Mouse (Mus musculus) brain, adult 10 weeks (tissue): ENCODE data around the gene Pigx. TPM values are rescaled to one million over a fixed set of nuclear protein-coding genes. Genes with fewer than 3 reads are reported as not detected.

ENCODE experiments used
- polyA plus RNA-seq: library from polyadenylated mRNA; stranded (reverse); fragments of 350-450 nt; fragmentation: Illumina TruSeq; extraction: RNeasy Lipid Tissue Mini Kit (QIAGEN cat#74804); gene quantifications from one replicate; pipeline ENCODE4 v1.2.3, GENCODE M21; 2015; ENCODE audit warnings: low read depth, low replicate concordance

Gene Pigx
- 36.6 TPM for polyA plus RNA-seq

DNA sequence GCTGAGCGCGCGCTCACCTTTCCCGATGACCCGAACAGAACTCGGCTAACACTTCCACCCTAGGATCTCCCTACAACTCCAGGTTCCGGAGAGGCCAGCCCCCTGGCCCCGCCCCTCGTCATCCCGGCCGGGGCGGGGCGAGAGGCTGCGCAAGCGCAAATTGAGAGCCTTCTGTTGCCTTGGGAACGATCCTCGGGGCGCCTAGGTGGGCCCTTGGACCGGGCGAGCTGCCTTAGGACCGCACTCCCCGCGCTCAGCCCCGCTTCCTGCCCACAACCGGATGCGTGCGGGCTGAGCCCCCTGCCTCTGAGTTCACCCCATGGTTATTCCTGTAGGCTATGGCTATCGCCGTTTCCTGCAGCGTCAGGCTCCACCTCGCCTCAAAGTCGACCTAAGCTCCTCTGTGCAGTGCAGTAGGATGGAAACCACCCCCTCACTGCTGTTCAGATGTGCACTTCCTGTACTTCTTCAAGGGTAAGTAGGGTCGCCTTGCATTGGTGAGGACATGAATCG, at the start of gene Pigx, which contains the start of gene Cep19:
Gene Pigx, minus strand, starts transcription at position 103 of the 513 bp plus-strand sequence.
Gene Cep19, plus strand, starts transcription at position 163 of the 513 bp plus-strand sequence.

GRCm38 (mm10) chr16:32078991-32079511, 20.5 kb downstream of the Pigx start, which contains the start of gene Pak2:
Gene Pak2 (minus strand): TSS chr16:32079342.

Other genes with a start within 250 kb of the Pigx start
- 0.58 TPM for gene Meltf, start 220.9 kb downstream of the Pigx start, polyA plus RNA-seq
- 20.3 TPM for gene Pigz, start 165.9 kb downstream of the Pigx start, polyA plus RNA-seq
- gene 0610012G03Rik, start 151.2 kb downstream of the Pigx start, polyA plus RNA-seq: 48.2 TPM
- 63.4 TPM for gene Ncbp2, start 151.2 kb downstream of the Pigx start, polyA plus RNA-seq
- 31.2 TPM for gene Senp5, start 96.5 kb downstream of the Pigx start, polyA plus RNA-seq
- 21.2 TPM for gene Pak2, start 20.4 kb downstream of the Pigx start, polyA plus RNA-seq
- gene Cep19, start 60 bp upstream of the Pigx start, polyA plus RNA-seq: 96.5 TPM
- gene Nrros, start 65.9 kb upstream of the Pigx start, polyA plus RNA-seq: 5.6 TPM
- not detected for gene Bex6, start 80.1 kb upstream of the Pigx start, polyA plus RNA-seq
- gene Fbxo45, start 147.4 kb upstream of the Pigx start, polyA plus RNA-seq: 34.5 TPM
- 18.7 TPM for gene Wdr53, start 147.5 kb upstream of the Pigx start, polyA plus RNA-seq
- not detected for gene Smco1, start 171.7 kb upstream of the Pigx start, polyA plus RNA-seq
- 25.9 TPM for gene Rnf168, start 177.7 kb upstream of the Pigx start, polyA plus RNA-seq
- gene Ubxn7, start 232.5 kb upstream of the Pigx start, polyA plus RNA-seq: 13.6 TPM